Mouse (Mus musculus): ENCODE results near the gene Olfr286. TPM values are rescaled to one million over a fixed set of nuclear protein-coding genes. Genes with fewer than 3 reads are reported as not detected.

Gene Olfr286
- polyA plus RNA-seq (2012; rRNA removed) = not detected in 2 replicates

GRCm38 (mm10) chr15:98234350-98234749 lies at the start of gene Olfr286:
Olfr286 (minus strand) TSS chr15:98234450.

GRCm38 (mm10) chr15:98257193-98257592 lies 22.9 kb upstream of the Olfr286 start, which contains the start of gene H1fnt:
H1fnt (minus strand) TSS chr15:98257293.

GRCm38 (mm10) chr15:98220877-98221276 lies 13.4 kb downstream of the Olfr286 start, which contains the start of the genes Gm44579 and Olfr287:
Gm44579 (minus strand) TSS chr15:98220977.
Olfr287 (minus strand) TSS chr15:98221056.

GRCm38 (mm10) chr15:98195442-98195841 lies 38.8 kb downstream of the Olfr286 start, which contains the start of gene Olfr288:
Olfr288 (minus strand) TSS chr15:98195542.

Other genes with a start within 250 kb of the Olfr286 start
- 0.08 and 0.26 TPM in 2 replicates for gene Col2a1, start 229.8 kb downstream of the Olfr286 start, polyA plus RNA-seq (2012; rRNA removed)
- gene Pfkm, start 141.9 kb downstream of the Olfr286 start, polyA plus RNA-seq (2012; rRNA removed) = 22.1 and 23.5 TPM in 2 replicates
- gene Senp1, start 140.7 kb downstream of the Olfr286 start, polyA plus RNA-seq (2012; rRNA removed) = 10.4 and 11.8 TPM in 2 replicates
- 13.8 and 16.2 TPM in 2 replicates for gene Asb8, start 68.8 kb downstream of the Olfr286 start, polyA plus RNA-seq (2012; rRNA removed)
- not detected in 2 replicates for gene Ccdc184, start 67.3 kb downstream of the Olfr286 start, polyA plus RNA-seq (2012; rRNA removed)
- gene Olfr288, start 38.9 kb downstream of the Olfr286 start, polyA plus RNA-seq (2012; rRNA removed) = not detected in 2 replicates
- not detected in 2 replicates for gene Gm44579, start 13.5 kb downstream of the Olfr286 start, polyA plus RNA-seq (2012; rRNA removed)
- not detected in 2 replicates for gene Olfr287, start 13.4 kb downstream of the Olfr286 start, polyA plus RNA-seq (2012; rRNA removed)
- gene H1fnt, start 22.8 kb upstream of the Olfr286 start, polyA plus RNA-seq (2012; rRNA removed) = not detected in 2 replicates
- gene Zfp641, start 61.7 kb upstream of the Olfr286 start, polyA plus RNA-seq (2012; rRNA removed) = 0.09 and 0.12 TPM in 2 replicates
- gene Olfr285, start 82.9 kb upstream of the Olfr286 start, polyA plus RNA-seq (2012; rRNA removed) = not detected in 2 replicates
- not detected in 2 replicates for gene Olfr284, start 106.5 kb upstream of the Olfr286 start, polyA plus RNA-seq (2012; rRNA removed)
- gene Olfr283, start 146.5 kb upstream of the Olfr286 start, polyA plus RNA-seq (2012; rRNA removed) = not detected in 2 replicates
- not detected in 2 replicates for gene Olfr282, start 196.8 kb upstream of the Olfr286 start, polyA plus RNA-seq (2012; rRNA removed)
- not detected in 2 replicates for gene Olfr281, start 218.1 kb upstream of the Olfr286 start, polyA plus RNA-seq (2012; rRNA removed)
- not detected in 2 replicates for gene OR5BS1P, start 235.4 kb upstream of the Olfr286 start, polyA plus RNA-seq (2012; rRNA removed)
- not detected in 2 replicates for gene Lalba, start 248.3 kb upstream of the Olfr286 start, polyA plus RNA-seq (2012; rRNA removed)

Measured in liver, embryonic 14 days (tissue).